Mouse (Mus musculus): Measurements from ENCODE around the gene Klra4.
"Not testable (repeated sequence)": the region's sequence is repeated elsewhere in the genome, so short reads cannot be mapped to it uniquely, and the experiment has no call there.

Klra4 gene

DNA sequence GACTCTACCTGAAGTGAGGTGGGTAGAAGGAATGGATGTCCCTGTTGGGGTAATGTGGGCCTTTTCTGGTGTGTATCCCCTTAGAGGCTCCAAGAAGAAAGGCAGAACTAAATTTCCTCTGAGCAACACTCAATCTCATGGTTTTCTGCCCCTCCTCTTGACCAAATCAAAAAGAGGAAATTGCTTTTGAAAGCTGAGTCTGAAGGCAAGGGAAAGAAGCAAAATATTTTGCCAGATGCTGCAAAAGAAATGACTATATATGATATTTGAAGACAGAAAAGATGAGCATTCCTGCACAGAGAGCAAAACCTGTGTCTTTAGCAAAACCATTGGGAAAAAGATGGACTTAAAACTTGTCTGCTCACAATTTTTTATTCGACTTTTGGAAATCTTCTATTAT is at the start of gene Klra4:
Klra4 (minus strand) TSS at position 101 of the 400 bp plus-strand sequence.
- DNase-seq = not testable (repeated sequence)

- no peak for DNase-seq
Observed at GRCm38 (mm10) chr6:130110485-130110884, 43.4 kb upstream of the Klra4 start.

GRCm38 (mm10) chr6:130102743-130103142 is 35.7 kb upstream of the Klra4 start:
- not testable (repeated sequence) for DNase-seq

GRCm38 (mm10) chr6:130092336-130092948 is 25.4 kb upstream of the Klra4 start:
- DNase-seq = no peak

DNA sequence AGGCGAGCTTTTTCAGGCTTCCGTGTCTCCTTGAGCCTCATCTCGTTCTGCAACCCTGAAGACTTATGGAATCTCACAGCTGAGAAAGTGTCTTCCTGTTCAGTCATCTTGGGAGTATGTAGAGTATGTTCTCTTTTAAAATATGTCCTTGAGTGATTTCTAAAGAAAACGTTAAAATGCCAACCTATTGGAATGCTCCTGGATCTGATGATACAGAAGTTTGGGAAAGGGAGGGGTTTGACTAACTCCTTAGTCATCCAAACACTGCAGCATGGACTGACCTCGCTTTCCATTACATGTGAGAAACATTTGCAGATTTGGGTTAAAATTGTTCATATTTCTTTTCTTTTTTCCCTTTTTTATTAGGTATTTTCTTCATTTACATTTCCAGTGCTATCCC is 1.9 kb downstream of the Klra4 start:
- DNase-seq = no peak

DNA sequence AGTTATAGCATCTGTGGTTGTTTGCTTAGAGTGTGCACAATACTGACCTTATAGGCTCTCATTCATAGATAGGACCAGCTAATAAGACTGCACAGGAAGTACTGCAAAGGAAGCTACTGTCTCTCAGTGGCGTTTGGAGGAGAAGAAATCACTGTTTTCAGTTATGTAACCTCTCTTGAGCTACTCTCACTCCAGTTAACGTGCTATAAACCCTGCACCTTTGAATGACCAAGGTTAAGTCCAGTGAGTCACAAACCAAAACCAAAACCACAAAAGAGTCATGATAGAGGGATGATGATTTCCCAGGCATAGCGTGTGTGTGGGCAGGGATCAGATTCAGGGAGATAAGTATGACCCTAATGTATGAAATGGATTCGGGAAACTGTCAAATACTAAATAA is 31.9 kb downstream of the Klra4 start:
- DNase-seq = not testable (repeated sequence)

- not testable (repeated sequence) for DNase-seq
Observed at GRCm38 (mm10) chr6:130031493-130032089, 35.5 kb downstream of the Klra4 start.

- no peak for DNase-seq
Observed at GRCm38 (mm10) chr6:130026854-130027253, 40.2 kb downstream of the Klra4 start, which contains the start of gene Klra6. TSS of gene Klra6 (minus strand) at chr6:130026954.
